Mouse (Mus musculus) E14TG2a.4 (cell line): ENCODE measurements at regions not wholly inside any gene's neighbourhood (a gene's known extent, or its start where the extent isn't known, plus 50 kb on each side); places are given as distances from the start of the nearest gene placed in this dataset.

Experiments
- CTCF ChIP-seq: conservative IDR thresholded peaks from 2 replicates; pipeline ENCODE4 v1.5.1; 2014; ENCODE audit warnings: low read length
- POU5F1 ChIP-seq: IDR thresholded peaks from 2 replicates; pipeline ENCODE4 v1.6.1; 2014; ENCODE audit warnings: low read length, borderline replicate concordance

DNA sequence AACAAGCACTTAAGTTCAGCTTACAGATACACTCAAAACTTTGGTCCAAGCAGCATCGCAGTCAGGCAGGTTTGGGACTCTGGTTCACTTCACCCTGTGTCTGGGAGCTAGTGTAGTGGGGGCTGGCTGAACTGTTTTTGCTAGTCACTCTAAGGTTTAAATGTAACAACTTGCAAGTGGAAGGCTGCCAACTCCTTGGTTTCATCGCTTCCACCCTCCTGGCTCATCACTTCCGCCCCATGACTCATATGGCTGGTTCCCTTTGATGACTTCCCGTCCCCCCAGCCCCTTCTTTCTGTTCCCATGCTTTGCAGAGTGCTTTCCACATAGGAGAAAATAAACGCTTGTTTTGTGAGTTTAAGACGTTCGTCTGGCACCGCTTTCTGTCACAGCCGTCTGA is 438.1 kb downstream of the Ofcc1 start:
- TF ChIP-seq CTCF, result no peak
- no peak for TF ChIP-seq POU5F1
